Mouse (Mus musculus): ENCODE measurements at regions not wholly inside any gene's neighbourhood (a gene's known extent, or its start where the extent isn't known, plus 50 kb on each side); places are given as distances from the start of the nearest gene placed in this dataset.
A peak's percentile ranks its signal among the peaks of the same experiment; 100 is the strongest.

GRCm38 (mm10) chr2:178850769-178851168 lies 420.4 kb downstream of the Cdh26 start:
- WGBS = 86% methylated on average over 11 of the region's 11 CpGs

GRCm38 (mm10) chr2:178854012-178854411 lies 423.7 kb downstream of the Cdh26 start:
- Histone ChIP-seq H3K4me1 (ENCODE audit: control insufficient read depth, insufficient read depth, low read length) (no peaks in the 10 kb centered on the region), H3K4me3 (replicated peaks; ENCODE audit: extremely low read depth, low read depth, low read length) (no peak overlapping the region)
- no peak for DNase-seq
- 55% methylated on average over 1 of the region's 1 CpGs for WGBS
- no peak for TF ChIP-seq POLR2A (IDR thresholded peaks at IDR 0.05; ENCODE audit: borderline replicate concordance, extremely low read depth, low read depth, low read length)
- TF ChIP-seq CTCF (IDR thresholded peaks at IDR 0.05; ENCODE audit: insufficient read depth, low read length) = no peak

More at GRCm38 (mm10) chr2:178850769-178851168, 420.4 kb downstream of the Cdh26 start:
- TF ChIP-seq CTCF (IDR thresholded peaks at IDR 0.05; ENCODE audit: insufficient read depth, low read length) = no peak
- no peak for TF ChIP-seq POLR2A (IDR thresholded peaks at IDR 0.05; ENCODE audit: borderline replicate concordance, extremely low read depth, low read depth, low read length)
- Histone ChIP-seq H3K4me1 (ENCODE audit: control insufficient read depth, insufficient read depth, low read length) (no peaks in the 10 kb centered on the region), H3K4me3 (replicated peaks; ENCODE audit: extremely low read depth, low read depth, low read length) (no peak overlapping the region)
- DNase-seq = no peak

GRCm38 (mm10) chr2:178854760-178855159 lies 424.4 kb downstream of the Cdh26 start:
- Histone ChIP-seq H3K4me1 (ENCODE audit: control insufficient read depth, insufficient read depth, low read length) (no peaks in the 10 kb centered on the region), H3K4me3 (replicated peaks; ENCODE audit: extremely low read depth, low read depth, low read length) (no peak overlapping the region)
- TF ChIP-seq POLR2A (IDR thresholded peaks at IDR 0.05; ENCODE audit: borderline replicate concordance, extremely low read depth, low read depth, low read length) (no peak), CTCF (IDR thresholded peaks at IDR 0.05; ENCODE audit: insufficient read depth, low read length) (no peak)
- no peak for DNase-seq
- WGBS = 46% methylated on average over 2 of the region's 2 CpGs

- no peak overlapping the region for H3K4me3 ChIP-seq (replicated peaks; ENCODE audit: extremely low read depth, low read depth, low read length)
- no peak for DNase-seq
- H3K4me1 ChIP-seq (ENCODE audit: control insufficient read depth, insufficient read depth, low read length) = no peaks in the 10 kb centered on the region
- no peak for TF ChIP-seq POLR2A (IDR thresholded peaks at IDR 0.05; ENCODE audit: borderline replicate concordance, extremely low read depth, low read depth, low read length)
- no peak for TF ChIP-seq CTCF (IDR thresholded peaks at IDR 0.05; ENCODE audit: insufficient read depth, low read length)
Observed at GRCm38 (mm10) chr2:178862620-178863019, 432.3 kb downstream of the Cdh26 start.

GRCm38 (mm10) chr2:178867086-178867485 lies 436.8 kb downstream of the Cdh26 start:
- 60% methylated on average over 3 of the region's 3 CpGs for WGBS
- TF ChIP-seq POLR2A (IDR thresholded peaks at IDR 0.05; ENCODE audit: borderline replicate concordance, extremely low read depth, low read depth, low read length) (no peak), CTCF (IDR thresholded peaks at IDR 0.05; ENCODE audit: insufficient read depth, low read length) (no peak)
- Histone ChIP-seq H3K4me1 (ENCODE audit: control insufficient read depth, insufficient read depth, low read length) (no peaks in the 10 kb centered on the region), H3K4me3 (replicated peaks; ENCODE audit: extremely low read depth, low read depth, low read length) (no peak overlapping the region)
- no peak for DNase-seq

- H3K4me3 ChIP-seq (replicated peaks; ENCODE audit: extremely low read depth, low read depth, low read length) = no peak overlapping the region
- TF ChIP-seq CTCF (IDR thresholded peaks at IDR 0.05; ENCODE audit: insufficient read depth, low read length) = no peak
- TF ChIP-seq POLR2A (IDR thresholded peaks at IDR 0.05; ENCODE audit: borderline replicate concordance, extremely low read depth, low read depth, low read length) = no peak
- DNase-seq = no peak
- WGBS = 64% methylated on average over 3 of the region's 3 CpGs
- H3K4me1 ChIP-seq (ENCODE audit: control insufficient read depth, insufficient read depth, low read length) = no peaks in the 10 kb centered on the region
Observed at GRCm38 (mm10) chr2:178869160-178869559, 438.8 kb downstream of the Cdh26 start.

GRCm38 (mm10) chr2:178878436-178878835 lies 448.1 kb downstream of the Cdh26 start:
- TF ChIP-seq POLR2A (IDR thresholded peaks at IDR 0.05; ENCODE audit: borderline replicate concordance, extremely low read depth, low read depth, low read length) = no peak
- no peak for TF ChIP-seq CTCF (IDR thresholded peaks at IDR 0.05; ENCODE audit: insufficient read depth, low read length)
- no peak overlapping the region for H3K4me3 ChIP-seq (replicated peaks; ENCODE audit: extremely low read depth, low read depth, low read length)
- no peaks in the 10 kb centered on the region for H3K4me1 ChIP-seq (ENCODE audit: control insufficient read depth, insufficient read depth, low read length)
- 90% methylated on average over 12 of the region's 12 CpGs for WGBS
- DNase-seq = no peak

GRCm38 (mm10) chr2:178885686-178886085 lies 455.4 kb downstream of the Cdh26 start:
- 53% methylated on average over 5 of the region's 5 CpGs for WGBS
- Histone ChIP-seq H3K4me1 (ENCODE audit: control insufficient read depth, insufficient read depth, low read length) (no peaks in the 10 kb centered on the region; the same call in none of the 2 replicates), H3K4me3 (replicated peaks; ENCODE audit: extremely low read depth, low read depth, low read length) (no peak overlapping the region)
- no peak for DNase-seq
- TF ChIP-seq CTCF (IDR thresholded peaks at IDR 0.05; ENCODE audit: insufficient read depth, low read length) = peak; percentile 17; the same call in 1 of the 2 replicates
- no peak for TF ChIP-seq POLR2A (IDR thresholded peaks at IDR 0.05; ENCODE audit: borderline replicate concordance, extremely low read depth, low read depth, low read length)

GRCm38 (mm10) chr2:178888704-178889103 lies 458.4 kb downstream of the Cdh26 start:
- 57% methylated on average over 6 of the region's 6 CpGs for WGBS
- H3K4me1 ChIP-seq (ENCODE audit: control insufficient read depth, insufficient read depth, low read length) = no peaks in the 10 kb centered on the region; the same call in none of the 2 replicates
- no peak overlapping the region for H3K4me3 ChIP-seq (replicated peaks; ENCODE audit: extremely low read depth, low read depth, low read length)
- peak; percentile 8 for DNase-seq
- no peak for TF ChIP-seq POLR2A (IDR thresholded peaks at IDR 0.05; ENCODE audit: borderline replicate concordance, extremely low read depth, low read depth, low read length)
- no peak for TF ChIP-seq CTCF (IDR thresholded peaks at IDR 0.05; ENCODE audit: insufficient read depth, low read length)

- Histone ChIP-seq H3K4me1 (ENCODE audit: control insufficient read depth, insufficient read depth, low read length) (no peaks in the 10 kb centered on the region), H3K4me3 (replicated peaks; ENCODE audit: extremely low read depth, low read depth, low read length) (no peak overlapping the region)
- TF ChIP-seq POLR2A (IDR thresholded peaks at IDR 0.05; ENCODE audit: borderline replicate concordance, extremely low read depth, low read depth, low read length) = no peak
- no peak for TF ChIP-seq CTCF (IDR thresholded peaks at IDR 0.05; ENCODE audit: insufficient read depth, low read length)
- DNase-seq = no peak
- 32% methylated on average over 5 of the region's 5 CpGs for WGBS
Observed at GRCm38 (mm10) chr2:178902397-178902796, 472.1 kb downstream of the Cdh26 start.
